Mouse (Mus musculus) T-helper 2 cell (primary cell): ENCODE measurements at regions not wholly inside any gene's neighbourhood (a gene's known extent, or its start where the extent isn't known, plus 50 kb on each side); places are given as distances from the start of the nearest gene placed in this dataset.

Experiments used
- in situ Hi-C: fragments of 300-600 bp; cut with MboI, MseI; formaldehyde crosslinking; loops from one replicate; pipeline ENCODE4 v1.15.1; 2025; ENCODE audit warnings: high pct_unique_total_duplicates

DNA sequence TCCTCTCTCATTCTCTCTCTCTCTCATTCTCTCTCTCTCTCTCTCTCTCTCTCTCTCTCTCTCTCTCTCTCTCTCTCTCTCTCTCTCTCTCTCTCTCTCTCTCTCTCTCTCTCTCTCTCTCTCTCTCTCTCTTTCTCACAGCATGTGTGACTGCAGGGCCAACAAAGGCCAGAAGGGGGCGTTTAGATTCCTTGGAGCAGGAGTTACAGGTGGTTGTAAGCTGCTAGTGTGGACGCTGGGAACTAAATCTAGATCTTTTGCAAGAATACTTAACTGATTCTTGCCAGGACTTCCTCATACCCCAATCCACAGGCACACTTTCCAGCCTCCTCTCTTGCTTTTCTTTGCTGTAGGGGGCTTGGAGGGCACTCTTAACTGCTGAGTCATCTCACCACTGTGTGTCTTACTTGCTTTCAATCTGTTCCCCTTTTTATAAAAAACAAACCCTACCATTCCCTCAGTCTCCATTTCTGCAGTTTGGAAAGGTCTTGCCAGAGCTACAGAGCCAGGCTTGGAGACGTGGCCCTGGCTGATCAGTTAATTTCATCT, 154.4 kb upstream of the Cxcr4 start:
- in situ Hi-C loops, result loop anchor here (10.0 kb wide), 1 partner anchor 1402 kb away; no protein-coding TSS in a partner anchor

DNA sequence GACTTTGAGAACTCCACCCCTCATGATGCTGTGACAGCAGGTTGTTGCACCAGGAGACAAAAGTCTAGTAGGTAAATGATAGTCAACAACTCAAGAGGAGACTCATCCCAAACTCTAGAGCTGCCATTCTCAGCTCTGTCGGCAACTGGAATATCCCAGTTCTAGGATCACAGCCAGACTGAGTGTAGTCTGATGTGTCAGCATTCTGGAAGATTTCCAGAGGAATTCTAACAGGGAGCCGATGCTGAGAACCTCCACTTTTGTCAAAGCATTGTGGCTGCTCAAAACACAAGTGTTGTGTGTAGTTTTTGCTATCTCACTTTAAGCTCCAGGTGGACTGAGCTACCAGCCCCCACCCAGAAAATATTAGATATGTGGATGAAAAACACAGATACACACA, 148.5 kb upstream of the Cxcr4 start:
- in situ Hi-C loops, result loop anchor here (10.0 kb wide), 1 partner anchor 1396 kb away; no protein-coding TSS in a partner anchor

DNA sequence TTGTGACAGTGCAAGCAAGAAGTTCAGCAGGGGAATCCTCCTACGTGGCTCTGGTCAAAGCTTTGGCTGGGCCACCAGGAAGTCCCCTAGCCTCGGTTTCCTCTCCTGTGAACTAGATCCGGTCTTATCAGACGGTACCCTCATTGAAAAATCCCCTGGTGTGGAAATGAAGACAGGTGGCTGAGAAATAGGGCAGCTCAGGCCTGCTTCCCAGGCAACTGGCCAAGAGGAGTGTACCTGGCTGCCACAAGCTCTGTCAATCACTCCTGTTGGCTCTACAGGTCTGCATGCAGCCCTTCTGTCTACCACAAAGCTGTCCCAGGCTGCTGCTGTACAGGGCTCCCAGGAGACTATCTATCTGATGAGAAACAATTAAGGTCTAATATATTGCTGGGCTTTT, 146.1 kb upstream of the Cxcr4 start:
- in situ Hi-C loops, result no loop called here

DNA sequence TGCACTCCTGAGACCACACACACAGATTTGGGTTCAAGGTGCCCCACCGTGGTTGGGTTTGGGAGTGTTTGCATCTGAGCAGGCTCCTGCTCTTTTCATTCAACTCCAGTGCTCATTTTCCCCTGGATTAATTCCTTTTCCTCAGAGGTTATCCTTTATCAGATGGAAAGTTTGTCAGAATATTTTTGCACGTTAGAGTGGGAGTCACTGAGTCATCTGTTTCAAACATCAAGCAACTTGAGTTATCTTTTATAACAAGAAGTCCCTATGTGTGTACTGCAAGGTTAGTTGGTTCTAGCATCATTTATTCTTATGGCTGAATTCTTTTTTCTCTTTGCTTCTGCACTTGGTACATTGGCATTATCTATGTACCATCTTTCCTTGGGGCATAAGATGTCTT, 142.8 kb upstream of the Cxcr4 start:
- in situ Hi-C loops, result no loop called here

DNA sequence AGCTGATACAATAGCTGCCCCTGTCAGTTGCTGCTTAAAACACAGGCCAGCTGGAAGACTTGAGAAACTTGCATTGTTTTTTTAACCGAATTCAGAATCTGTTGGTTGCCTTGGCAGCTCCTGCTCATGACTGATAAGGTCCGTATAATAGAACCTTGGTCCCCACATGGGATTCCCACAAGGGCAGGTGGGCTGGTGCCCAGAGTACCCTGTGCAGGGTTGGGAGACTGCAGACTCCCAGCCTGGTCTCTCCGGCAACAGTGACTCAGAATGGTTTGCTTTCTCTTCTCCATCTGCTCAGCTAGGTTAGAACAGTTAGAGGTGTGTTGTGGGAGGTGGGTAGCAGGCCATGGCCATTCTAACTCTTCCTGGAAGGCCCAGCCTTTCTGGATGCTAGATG, 139.4 kb upstream of the Cxcr4 start:
- in situ Hi-C loops, result no loop called here

DNA sequence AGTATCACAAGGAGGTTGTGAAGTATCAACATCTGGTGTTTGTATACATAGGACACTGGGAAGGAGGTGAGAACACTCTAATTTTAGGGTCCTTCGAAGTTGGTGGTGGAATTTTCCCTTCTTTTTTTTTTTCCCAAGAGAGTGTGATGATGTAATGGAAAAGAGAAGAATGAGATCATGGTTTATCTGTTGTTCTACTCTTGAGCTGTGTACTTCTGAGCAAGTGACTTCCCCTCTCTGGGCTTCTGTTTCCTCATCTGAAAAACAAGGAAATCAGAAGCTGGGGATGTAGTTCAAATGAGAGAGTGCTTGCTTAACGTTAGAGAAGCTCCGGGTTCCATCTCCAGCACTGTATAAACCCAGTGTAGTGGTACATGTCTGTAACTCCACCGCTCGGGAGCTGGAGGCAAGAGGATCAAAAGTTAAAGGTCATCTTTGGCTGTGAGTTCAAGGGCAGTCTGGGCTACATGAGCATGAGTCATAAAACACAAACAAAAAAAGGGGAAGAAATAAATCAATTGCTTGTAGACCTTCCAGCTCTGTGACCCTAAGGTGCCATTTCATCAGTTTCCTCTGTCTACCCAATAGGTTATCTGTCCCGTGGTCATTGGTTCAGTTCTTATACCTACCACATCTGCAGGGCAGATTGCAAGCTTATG, 132.5 kb upstream of the Cxcr4 start:
- in situ Hi-C loops, result no loop called here

DNA sequence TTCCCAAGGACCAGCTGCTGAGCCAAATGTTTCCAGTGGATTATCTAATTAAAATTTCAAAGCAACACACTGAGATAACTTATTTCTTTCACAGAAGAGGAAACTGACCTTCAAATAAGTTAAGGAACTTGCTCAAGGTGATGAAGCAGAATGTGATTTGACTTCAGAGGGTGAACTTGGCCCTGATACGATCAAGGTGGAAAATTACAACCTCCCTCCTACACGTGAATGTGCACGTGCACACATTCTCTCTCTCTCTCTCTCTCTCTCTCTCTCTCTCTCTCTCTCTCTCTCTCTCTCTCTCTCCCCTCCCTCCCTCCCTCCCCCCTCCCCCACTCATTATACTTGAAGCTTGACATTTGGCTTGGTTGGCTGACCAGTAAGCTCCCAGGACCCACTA, 131.8 kb upstream of the Cxcr4 start:
- in situ Hi-C loops, result no loop called here

DNA sequence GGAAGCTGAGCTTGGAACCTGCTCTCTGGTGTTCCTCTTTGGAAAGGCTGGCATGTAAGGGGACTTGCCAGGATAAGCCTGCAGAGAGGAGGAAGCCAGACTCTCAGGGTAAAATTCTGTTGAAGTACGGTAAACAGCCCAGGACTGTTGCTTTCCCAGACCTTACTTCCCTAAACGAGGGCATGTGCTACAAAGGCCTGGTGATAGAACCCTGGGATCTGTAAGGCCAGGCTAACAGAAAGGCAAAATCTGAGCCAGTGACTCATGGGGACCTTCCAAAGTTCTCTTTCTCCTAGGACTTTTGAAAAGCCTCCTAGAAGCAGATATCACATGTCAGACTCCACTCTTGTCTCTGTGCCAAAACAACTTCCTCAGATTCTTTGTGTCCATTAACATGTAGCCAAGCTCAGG, 130.0 kb upstream of the Cxcr4 start:
- in situ Hi-C loops, result no loop called here

DNA sequence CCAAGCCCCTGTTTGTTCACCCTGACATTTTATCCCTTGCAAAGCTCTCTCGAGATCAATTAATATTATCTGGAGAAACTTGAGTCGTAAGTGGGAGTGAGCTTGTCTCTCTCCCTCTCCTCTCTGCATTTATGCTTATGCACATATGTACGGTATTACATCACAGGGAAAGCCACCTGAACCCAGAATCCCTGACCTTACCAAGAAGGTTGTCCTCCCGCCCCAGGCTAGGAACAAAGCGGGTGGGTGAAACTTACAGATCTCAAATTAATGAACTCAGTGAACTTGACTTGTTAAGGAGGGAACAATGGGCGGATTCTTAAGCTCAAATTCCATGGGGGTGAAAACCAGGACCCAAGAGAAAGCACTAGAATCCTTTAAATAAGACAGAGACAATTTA, 122.8 kb upstream of the Cxcr4 start:
- in situ Hi-C loops, result no loop called here

DNA sequence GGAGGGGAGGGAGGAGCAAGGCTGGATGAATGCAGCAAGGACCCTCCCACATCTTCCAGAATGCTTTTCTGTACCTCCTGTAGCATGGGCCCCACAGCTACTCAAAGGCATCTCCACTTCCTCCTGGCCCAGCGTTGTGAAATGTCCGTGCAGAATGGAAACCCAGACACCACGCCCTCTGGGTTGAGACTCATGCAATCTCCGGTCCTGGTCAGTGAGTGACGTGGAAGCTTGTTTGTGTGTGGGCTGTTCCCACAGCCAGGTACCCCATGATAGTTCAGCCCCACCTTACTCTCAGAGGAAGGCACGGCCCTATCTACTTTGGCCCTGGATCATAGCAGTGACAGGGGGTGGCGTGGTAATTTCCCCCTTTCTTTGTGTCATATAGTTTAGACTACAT, 120.8 kb upstream of the Cxcr4 start:
- in situ Hi-C loops, result no loop called here

DNA sequence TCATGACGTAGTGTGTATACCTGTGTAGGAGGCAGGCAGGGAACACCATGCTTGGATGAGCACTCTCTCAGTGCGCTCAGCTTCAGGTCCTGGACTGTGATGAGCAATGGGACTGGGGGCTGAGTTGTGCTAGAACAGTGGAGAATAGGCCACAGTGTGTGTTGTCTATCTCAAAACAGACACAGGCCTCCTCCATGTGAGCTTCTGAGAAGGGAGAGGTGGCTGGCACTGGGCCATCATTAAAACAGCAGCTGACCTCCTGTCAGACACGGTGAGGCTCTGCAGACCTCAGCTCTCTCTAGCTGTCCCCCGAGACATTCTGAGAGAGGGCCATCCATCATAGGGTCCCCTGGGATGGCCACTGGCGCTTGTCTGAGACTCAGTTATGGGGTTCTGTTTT, 119.0 kb upstream of the Cxcr4 start:
- in situ Hi-C loops, result no loop called here

DNA sequence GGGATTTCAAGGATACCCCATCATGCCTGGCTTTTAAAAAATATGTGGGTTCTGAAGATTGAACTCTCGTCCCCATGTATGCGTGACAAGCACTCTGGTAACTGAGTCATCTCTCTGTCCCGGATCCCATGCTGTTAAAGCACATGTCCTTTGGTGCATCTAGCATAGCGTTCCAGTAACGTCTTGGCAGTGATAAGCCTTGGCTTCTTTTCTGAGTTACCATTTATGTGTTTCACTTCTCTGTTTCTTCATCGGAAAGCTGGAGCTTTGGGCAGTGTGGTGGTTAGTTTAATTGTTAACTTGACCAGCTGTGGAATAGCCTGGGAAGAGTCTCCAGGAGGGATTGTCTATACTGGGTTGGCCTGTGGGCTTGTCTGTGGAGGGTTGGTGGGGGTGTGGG, 115.7 kb upstream of the Cxcr4 start:
- in situ Hi-C loops, result no loop called here

DNA sequence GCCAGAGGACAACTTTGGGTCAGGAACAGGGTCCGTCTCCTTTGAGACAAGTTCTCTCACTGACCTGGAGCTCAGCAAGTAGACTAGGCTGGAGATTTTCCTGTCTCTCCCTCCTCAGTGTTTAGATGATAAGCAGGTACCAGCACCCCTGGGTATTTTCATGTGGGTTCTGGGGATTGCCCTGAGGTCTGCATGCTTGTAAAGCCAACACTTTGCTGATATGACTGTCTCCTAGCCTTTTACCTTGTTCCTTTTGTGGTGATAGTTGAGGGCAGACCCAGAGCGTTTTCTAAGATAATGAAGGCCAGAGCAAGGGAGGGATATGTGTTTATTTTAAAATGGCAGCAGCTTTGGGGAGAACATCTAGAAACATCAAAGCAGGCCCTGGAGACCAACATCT, 114.1 kb upstream of the Cxcr4 start:
- in situ Hi-C loops, result no loop called here

DNA sequence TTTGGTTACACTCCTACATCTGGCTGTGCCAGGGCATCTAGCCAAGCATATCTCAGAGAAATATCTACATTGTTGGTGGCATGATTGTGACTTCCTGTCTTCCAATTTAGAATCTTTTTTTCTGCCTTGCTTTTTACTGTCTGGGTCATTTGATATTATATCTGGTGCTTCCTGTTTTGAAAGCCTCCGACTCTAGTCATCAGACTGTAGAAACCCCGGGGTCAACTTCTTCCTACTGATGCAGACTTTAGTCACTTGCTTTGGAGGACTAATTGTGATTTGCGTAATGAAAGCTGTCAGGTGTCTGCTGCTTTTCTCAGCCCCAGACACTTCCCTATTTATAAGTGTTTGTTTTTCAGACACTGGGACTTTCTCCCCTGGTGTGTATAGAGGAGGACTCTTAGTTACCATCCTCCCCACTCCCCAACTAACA, 113.0 kb upstream of the Cxcr4 start:
- in situ Hi-C loops, result no loop called here

DNA sequence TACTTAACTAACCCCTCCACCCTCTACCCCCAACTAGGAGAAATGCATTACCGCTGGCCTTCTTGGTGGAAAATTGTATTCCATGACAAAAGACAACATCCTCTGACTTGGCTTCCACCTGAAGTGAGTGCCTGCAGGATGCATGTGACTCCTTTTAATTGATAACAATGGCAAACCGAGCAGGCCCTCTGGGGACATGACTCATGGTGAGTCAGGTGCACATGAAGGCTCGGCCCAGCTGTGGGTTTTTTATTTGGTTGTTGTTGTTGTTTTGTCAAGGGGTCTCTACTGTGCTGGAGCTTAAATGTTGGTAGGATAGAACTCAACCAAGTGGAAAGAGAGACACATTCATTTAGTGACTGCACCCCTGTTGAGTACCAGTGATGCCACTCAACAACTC, 109.2 kb upstream of the Cxcr4 start:
- in situ Hi-C loops, result no loop called here

DNA sequence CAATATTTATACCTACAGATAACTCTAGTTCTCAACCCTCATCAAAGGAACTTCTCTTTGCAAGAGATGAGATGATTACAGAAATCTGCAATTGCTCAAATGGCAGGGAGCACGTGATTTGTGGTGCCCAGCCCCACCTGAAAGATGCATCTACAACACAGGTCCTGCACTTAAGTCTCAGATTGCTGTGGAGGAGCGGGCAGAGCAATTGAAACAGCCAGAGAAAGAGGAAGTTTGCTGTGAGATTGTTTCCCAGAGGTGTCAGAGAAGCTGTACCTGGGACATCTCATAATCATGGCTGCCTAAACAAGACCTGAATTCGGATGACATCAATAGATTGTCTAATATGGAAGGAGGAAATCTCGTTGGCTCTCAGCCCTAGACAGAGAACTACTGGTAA, 105.9 kb upstream of the Cxcr4 start:
- in situ Hi-C loops, result no loop called here

DNA sequence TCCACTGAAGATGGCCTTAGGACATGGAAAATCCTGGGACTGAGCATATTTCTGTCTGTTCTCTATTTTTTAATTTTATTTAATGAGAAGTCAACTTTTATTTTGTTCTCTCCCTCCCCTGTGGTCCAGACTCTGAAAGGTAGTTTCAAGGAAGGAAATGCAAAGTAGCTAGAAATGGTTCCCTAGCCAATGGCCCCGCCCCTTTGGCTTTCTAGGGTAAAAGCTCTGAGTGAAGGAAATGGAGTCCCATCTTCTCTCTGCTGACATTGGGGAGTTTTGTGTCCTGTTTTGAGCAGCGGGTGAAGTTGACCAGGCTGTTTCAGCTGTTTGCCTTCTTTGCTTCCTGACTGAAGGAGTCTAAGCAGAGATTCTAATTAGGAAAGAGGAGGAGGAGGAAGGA, 103.8 kb upstream of the Cxcr4 start:
- in situ Hi-C loops, result no loop called here

DNA sequence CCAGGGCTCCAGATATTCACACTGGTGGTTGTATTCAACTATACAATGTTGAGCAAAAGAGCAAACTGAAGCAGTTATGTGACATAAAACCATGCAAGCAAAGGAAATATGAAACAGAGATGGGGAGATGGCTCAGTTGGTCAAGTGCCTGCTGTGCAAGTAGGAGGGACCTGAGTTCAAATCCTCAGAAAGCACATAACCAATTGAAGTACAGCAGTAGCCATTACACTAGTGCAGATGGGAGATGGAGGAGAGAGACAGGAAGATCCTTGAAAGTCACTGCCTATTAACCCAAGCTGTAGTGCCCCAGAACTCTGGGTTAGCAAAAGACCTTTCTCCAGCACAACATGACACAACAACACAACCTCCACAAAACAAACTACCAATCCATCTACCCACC, 100.7 kb upstream of the Cxcr4 start:
- in situ Hi-C loops, result no loop called here

DNA sequence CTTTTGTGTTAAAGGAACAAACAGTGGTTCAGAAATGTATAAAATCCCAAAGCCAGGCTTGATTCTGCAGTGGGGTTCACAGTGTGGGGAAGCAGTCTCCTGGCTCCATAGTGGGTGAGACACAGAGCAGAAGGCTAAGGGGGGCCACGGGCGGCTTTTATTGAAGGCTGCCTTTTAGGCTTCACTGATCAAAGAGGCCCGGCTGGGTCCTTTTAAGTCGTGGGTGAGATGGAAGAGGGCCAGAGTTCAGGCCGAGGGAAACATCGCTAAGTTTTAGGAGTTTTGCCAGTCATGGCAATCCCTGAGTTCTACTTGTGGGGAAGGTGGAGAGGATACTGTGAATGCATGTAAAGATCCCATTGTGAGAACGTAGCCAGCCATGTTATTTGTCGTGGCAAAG, 100.2 kb upstream of the Cxcr4 start:
- in situ Hi-C loops, result no loop called here

DNA sequence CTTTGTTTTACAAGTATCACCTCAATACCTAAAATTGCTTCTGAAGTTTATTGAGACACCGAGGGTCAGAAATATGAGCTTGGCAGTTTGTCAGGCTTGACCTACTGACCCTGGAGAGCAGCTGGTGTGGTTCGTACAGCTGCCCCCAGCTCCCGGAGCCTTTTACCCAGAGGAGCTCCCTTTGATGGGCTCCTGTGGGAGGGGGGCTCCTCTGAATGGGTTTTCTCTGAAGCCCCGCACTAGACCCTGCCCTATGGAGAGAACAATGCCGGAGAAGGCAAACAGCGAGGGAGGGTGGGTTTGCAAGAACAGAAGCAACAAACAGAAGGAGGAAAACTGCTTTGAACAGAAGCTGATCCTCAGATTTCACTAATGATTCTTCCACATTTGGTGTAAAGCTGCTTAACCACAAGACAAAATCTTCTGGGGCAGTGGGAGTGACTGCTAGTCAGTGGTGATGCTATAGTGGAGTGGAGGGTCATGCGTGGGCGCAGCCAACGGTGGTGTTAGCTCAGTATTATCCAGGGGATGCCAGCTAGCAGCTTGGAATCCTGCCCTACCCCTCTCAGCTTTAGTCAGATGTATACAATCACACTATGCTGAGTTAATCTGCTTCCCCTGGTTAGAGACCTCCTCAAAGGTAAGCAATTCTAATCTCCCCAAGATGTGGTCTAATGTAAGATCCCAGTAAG, 95.3 kb upstream of the Cxcr4 start:
- in situ Hi-C loops, result no loop called here

DNA sequence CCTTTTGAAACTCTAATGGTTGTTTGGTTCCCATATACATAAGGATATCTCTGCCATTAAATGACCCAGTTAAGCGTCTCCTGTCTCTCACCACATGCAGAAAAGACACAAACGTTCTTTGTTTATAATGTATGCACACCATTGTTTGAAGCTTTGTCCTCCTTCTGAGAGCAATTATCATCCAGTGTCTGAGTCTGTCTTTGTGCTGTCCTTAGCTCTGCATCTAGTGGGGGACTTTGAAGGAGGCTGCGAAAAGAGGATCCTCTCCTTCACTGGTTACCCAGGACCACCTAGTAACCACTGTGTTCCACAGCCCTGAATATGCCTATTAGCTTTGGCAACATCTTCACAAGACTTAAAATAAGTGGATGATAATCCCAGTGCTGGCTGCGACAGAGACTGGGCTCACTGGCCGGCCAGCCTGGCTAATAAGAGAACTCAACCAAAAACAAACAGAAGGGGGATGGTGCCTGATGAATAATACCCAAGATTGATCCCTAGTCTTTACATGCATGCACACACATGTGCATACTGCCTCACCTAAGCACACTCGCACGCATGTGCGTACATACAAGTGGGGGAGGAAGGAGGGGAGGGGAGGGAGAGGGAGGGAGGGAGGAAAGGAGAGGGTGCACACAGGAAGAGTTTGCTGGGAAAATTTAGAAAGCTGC, 93.5 kb upstream of the Cxcr4 start:
- in situ Hi-C loops, result no loop called here

DNA sequence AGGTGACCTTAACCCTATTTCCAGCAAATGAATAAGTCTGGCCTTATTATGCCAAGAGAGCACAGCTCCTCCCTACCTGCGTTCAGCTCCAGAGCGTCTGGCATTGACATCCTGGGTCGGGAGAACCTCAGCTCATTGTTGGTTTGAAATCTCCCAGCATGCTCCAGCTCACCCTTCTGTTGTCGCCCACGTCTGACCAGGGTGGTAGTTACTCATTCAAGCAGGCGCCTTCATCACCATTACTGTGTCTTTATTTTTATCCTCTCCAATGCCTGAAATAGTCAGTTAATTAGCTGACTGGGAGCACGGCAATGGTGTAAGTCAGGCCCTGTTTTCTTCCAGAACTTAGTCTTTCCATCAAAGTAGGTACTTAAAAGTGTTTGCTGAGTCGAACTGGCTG, 90.8 kb upstream of the Cxcr4 start:
- in situ Hi-C loops, result no loop called here

DNA sequence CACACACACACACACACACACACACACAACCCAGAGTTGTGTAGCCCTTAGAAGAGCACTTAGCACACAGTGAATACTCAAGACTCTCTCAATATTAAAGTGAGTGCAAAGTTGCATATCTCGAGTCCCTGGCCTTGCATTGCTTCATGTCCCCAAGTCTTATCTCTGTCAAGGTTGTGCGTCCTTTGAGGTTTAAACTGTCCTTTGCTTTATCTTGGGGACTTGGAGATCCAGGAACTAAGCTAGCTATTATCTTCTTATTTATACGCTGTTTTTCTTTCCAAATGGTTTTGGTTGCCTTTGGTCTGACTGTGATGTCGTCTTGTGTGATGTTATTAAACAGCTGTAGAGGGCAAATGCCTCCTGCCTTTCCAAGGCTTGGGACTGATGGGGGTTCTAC, 89.2 kb upstream of the Cxcr4 start:
- in situ Hi-C loops, result no loop called here
